In genomic region chr2:133208498-133208897, GRCm38 (mm10) we compare ENCODE assay signal across 22 mouse cellular contexts.
A peak's percentile ranks its signal among the peaks of the same experiment; 100 is the strongest.
DNase-seq lines count a peak whose midpoint lies in the region; ATAC-seq lines count a peak whose summit lies in the region.
"Had no signal": no experiment of that assay in that cellular context is flagged by ENCODE, and none has a peak within 500 bp of the region (broad histone marks: within the 10 kb centered on the region; RNA-seq: fewer than 3 reads in every experiment).

No protein-coding gene starts in this region.

- H3K36me3 ChIP-seq in limb, embryonic 11.5 days (ENCODE audit: control insufficient read depth, insufficient read depth, low read length): no peaks in the 10 kb centered on the region
- H3K36me3 ChIP-seq in forebrain, embryonic 16.5 days (ENCODE audit: control insufficient read depth, insufficient read depth): no peaks in the 10 kb centered on the region
- H3K36me3 ChIP-seq: embryonic facial prominence, embryonic 12.5 days; forebrain, embryonic 12.5 days; heart, embryonic 10.5 days; heart, embryonic 15.5 days; hindbrain, embryonic 13.5 days had no signal

- peak; percentile 10 for DNase-seq in embryo, embryonic 9.5 days (ENCODE audit: extremely low spot score)
- DNase-seq in embryo, embryonic 10 days (ENCODE audit: low spot score): no peak
- DNase-seq in lung, postnatal 36 days: peak; percentile 7
- no peak for DNase-seq in lung, postnatal 10 days
- peak; percentile 22 for DNase-seq in limb, embryonic 11.5 days (ENCODE audit: low spot score)
- no peak for DNase-seq in kidney, postnatal 4 days
- DNase-seq: adrenal gland, postnatal 14 days; cerebellum, adult 18-20 months; cerebellum, adult 9-11 months; forebrain, postnatal 0 days; gastrocnemius, postnatal 36 days; heart, adult 18-20 months; heart, postnatal 14 days had no signal

- no peak overlapping the region for H3K4me3 ChIP-seq in limb, embryonic 11.5 days (ENCODE audit: low read depth, low read length)
- H3K4me3 ChIP-seq in forebrain, embryonic 16.5 days (replicated peaks; ENCODE audit: low read length): no peak overlapping the region
- H3K4me3 ChIP-seq: embryonic facial prominence, embryonic 12.5 days; forebrain, embryonic 12.5 days; heart, embryonic 10.5 days; heart, embryonic 15.5 days; hindbrain, embryonic 13.5 days had no signal

- no peaks in the 10 kb centered on the region for H3K9me3 ChIP-seq in limb, embryonic 11.5 days (ENCODE audit: control insufficient read depth, low read length)
- no peaks in the 10 kb centered on the region for H3K9me3 ChIP-seq in forebrain, embryonic 16.5 days (ENCODE audit: control insufficient read depth, low read length)
- H3K9me3 ChIP-seq: embryonic facial prominence, embryonic 12.5 days; forebrain, embryonic 12.5 days; heart, embryonic 10.5 days; heart, embryonic 15.5 days; hindbrain, embryonic 13.5 days had no signal

- H3K9ac ChIP-seq in limb, embryonic 11.5 days (ENCODE audit: low read length): no peak overlapping the region
- H3K9ac ChIP-seq in forebrain, embryonic 16.5 days (replicated peaks; ENCODE audit: low read depth, low read length): no peak overlapping the region
- H3K9ac ChIP-seq: embryonic facial prominence, embryonic 12.5 days; forebrain, embryonic 12.5 days; forebrain, postnatal 0 days; heart, embryonic 15.5 days; hindbrain, embryonic 13.5 days had no signal

- no peak for ATAC-seq in limb, embryonic 11.5 days (ENCODE audit: insufficient number of reproducible peaks, low FRiP score, low TSS enrichment, low read depth)
- no peak for ATAC-seq in forebrain, embryonic 16.5 days
- ATAC-seq: activated CD4-positive, CD25-positive, alpha-beta regulatory T cell, adult 4 months; forebrain, postnatal 0 days; hindbrain, postnatal 0 days; Patski had no signal

- H3K4me1 ChIP-seq in limb, embryonic 11.5 days (ENCODE audit: control insufficient read depth, insufficient read depth, low read length): no peaks in the 10 kb centered on the region
- H3K4me1 ChIP-seq in forebrain, embryonic 16.5 days (replicated peaks; ENCODE audit: control insufficient read depth, insufficient read depth, low read length): no peaks in the 10 kb centered on the region
- H3K4me1 ChIP-seq: forebrain, embryonic 12.5 days; heart, embryonic 10.5 days; heart, embryonic 15.5 days; hindbrain, embryonic 13.5 days had no signal

- no peak overlapping the region for H3K4me2 ChIP-seq in limb, embryonic 11.5 days (ENCODE audit: low read depth, severe bottlenecking)
- no peak overlapping the region for H3K4me2 ChIP-seq in forebrain, embryonic 16.5 days (ENCODE audit: low read length)
- H3K4me2 ChIP-seq: embryonic facial prominence, embryonic 12.5 days; forebrain, embryonic 12.5 days; heart, embryonic 15.5 days; hindbrain, embryonic 13.5 days had no signal

- no peak overlapping the region for H3K27ac ChIP-seq in limb, embryonic 11.5 days (replicated peaks; ENCODE audit: low read depth, low read length)
- H3K27ac ChIP-seq in forebrain, embryonic 16.5 days (ENCODE audit: low read length): no peak overlapping the region
- H3K27ac ChIP-seq: embryonic facial prominence, embryonic 12.5 days; forebrain, embryonic 12.5 days; heart, embryonic 10.5 days; heart, embryonic 15.5 days; hindbrain, embryonic 13.5 days; hindbrain, postnatal 0 days had no signal

- no peaks in the 10 kb centered on the region for H3K27me3 ChIP-seq in limb, embryonic 11.5 days (ENCODE audit: control insufficient read depth, insufficient read depth, low read length)
- no peaks in the 10 kb centered on the region for H3K27me3 ChIP-seq in forebrain, embryonic 16.5 days (replicated peaks; ENCODE audit: control insufficient read depth, insufficient read depth, low read length)
- H3K27me3 ChIP-seq: embryonic facial prominence, embryonic 12.5 days; forebrain, embryonic 12.5 days; heart, embryonic 15.5 days; hindbrain, embryonic 13.5 days had no signal

- WGBS in limb, embryonic 11.5 days: 37% methylated on average over 4 of the region's 4 CpGs
- WGBS in forebrain, embryonic 16.5 days: 87% methylated on average over 4 of the region's 4 CpGs

Comparison
In these comparisons a context has a peak if more than half of its experiments do, and no peak if none do; other contexts are left out.
1. DNase-seq: peak in embryo, embryonic 9.5 days (single experiment), lung, postnatal 36 days (single experiment) and limb, embryonic 11.5 days (single experiment); none in embryo, embryonic 10 days (single experiment), lung, postnatal 10 days (single experiment) and kidney, postnatal 4 days (0 of 2).